Mouse (Mus musculus) ES-E14 (cell line): ENCODE data around the gene Ppara.

Experiments used
- HCFC1 ChIP-seq: IDR thresholded peaks from 2 replicates; pipeline ENCODE4 v1.6.1; 2012; ENCODE audit warnings: low read length, inconsistent platforms, borderline replicate concordance; ENCODE audit not compliant: insufficient read depth
- ZNF384 ChIP-seq: IDR thresholded peaks from 2 replicates; pipeline ENCODE4 v1.6.1; 2012; ENCODE audit warnings: low read depth, low read length, inconsistent platforms

DNA sequence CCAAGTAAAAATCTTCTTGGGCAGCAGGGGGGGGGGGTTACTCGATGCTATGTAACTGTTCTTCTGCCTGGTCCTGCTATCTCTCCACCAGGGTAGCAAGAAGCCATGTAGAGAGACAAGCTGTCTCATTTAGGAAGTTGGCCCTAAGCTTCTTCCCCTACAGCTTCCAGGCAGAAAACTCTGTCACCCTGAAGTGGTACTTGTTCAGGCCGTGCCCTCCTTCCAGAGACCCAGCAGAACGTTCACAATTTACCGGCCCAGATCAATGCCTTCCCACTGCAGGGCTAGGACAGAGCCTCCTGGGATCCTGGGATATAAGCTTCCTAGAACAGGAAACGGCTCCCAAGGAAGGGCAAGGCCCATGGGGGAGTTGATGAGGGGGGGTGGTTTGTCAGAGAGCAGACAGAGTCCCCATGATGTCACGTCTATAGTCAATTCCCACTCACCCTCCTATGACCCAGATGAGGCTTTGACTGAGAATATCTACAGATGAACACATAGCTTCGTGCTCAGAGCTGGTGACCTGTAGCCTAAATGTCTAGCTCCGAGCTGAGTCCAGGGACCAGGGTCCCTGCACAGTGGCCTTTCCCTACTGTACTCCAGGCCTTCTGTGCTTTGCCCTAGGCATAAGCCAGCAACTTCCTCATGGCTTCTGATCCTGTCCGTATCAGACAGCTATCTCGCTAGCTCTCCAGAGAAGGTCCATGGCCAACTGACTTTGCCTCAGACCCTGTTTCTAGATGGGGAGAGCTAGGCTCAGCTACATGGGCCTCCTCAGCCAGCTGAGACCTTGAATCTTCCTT lies 33.5 kb upstream of the Ppara start:
- TF ChIP-seq HCFC1 (no peak), ZNF384 (no peak)
